Mouse (Mus musculus): ENCODE measurements around the gene Dnajc13.

The Dnajc13 gene

DNA sequence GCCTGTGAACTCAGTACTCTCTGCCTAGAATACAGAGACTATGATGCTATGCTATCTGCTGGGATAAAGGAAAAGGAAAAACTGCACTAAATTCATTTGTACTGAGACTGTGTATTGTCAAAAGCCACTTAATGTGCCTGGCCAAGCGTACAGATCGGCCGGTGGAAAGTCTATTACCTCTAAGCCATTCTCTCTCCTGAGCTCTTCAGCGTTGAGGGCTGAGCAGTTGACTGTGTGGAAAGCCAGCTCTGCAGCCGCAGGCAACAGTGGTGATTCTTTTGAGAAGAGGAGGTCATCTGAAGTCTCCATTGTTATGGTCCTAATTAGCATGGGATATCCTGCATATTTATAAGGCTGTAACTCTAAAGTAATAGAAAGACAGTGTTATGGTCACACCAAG, 80.4 kb downstream of the Dnajc13 start:
- DNase-seq, result no peak

DNA sequence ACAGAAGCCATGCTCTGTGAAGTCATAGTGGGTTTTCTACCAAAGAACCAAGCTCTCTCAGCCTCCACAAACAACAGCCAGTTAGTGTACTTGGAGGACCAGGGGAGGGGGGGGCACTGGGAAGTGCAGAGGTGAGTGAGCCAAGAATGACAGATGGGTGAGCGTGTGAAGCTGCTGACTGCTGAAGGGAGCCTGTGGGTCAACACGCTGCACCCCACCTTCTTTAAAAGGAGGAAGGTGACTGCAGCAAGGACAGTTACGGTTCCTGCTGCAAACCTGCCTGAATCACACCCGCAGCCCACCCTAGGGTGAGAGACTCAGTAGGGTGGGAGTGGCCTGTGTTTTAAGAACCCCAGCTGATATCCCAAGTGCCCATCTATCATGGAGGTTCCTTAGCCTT, 81.1 kb downstream of the Dnajc13 start:
- no peak for DNase-seq

DNA sequence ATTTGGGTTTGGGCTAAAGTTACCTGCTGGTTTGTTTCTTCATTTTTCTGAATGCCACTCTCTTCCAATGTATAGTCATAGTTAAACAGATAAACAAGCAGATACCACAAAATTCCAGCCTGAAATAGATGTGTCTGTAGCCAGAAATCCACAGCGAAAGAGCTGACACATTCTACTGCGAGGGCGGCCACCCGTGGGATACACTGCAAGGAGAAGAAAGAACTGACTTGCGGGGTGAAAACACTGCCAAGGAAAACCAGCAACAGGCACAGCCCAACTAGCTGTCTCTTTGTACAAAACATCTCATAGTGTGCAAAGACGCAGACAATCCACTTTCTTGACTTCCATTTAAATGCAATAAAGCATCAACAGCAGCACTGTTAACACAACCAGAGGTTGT, 82.7 kb downstream of the Dnajc13 start:
- no peak for DNase-seq

GRCm38 (mm10) chr9:104172342-104172741, 90.4 kb downstream of the Dnajc13 start:
- no peak for DNase-seq

DNA sequence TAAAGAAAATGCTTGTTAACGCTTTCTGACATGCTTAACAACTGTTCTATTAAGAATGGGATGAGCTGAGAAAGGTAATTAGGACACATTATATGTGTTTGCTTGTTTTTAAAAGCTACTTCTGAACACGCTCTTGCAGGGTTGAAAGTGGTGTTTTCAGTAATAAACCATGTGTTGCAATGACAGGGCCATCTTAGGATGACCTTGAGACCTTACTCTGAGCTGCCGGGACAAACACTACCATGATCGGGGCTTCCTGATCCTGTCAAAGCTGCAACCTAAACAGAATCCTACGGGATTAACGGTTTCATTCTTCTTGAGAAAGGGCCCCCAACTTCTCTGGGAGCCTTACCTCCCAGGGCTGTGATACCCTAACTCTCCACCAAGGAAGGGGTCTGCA, 91.1 kb downstream of the Dnajc13 start:
- no peak for DNase-seq

GRCm38 (mm10) chr9:104169986-104170385, 92.7 kb downstream of the Dnajc13 start:
- DNase-seq, result no peak

DNA sequence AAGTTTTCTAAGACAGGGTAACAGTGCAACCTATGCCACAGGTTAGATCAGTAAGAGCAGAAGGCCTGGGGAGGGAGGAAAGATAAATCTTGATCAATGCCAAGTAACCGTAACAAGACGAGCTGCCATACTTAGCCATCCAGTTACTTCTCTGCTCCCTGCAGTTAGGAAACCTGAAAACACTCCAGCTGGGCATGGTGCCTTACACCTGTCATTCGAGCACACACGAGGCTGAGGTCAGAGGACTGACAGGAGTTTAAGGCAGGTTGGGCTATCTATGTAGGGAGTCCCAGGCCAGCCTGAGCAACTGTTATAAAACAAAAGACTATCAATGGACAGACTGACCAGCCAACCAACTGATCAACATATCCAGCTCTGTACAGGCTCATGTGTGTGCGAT, 96.8 kb downstream of the Dnajc13 start:
- DNase-seq, result no peak

GRCm38 (mm10) chr9:104164194-104164593, 98.5 kb downstream of the Dnajc13 start:
- no peak for DNase-seq

- DNase-seq, result no peak
Observed at GRCm38 (mm10) chr9:104161117-104161516, 101.6 kb downstream of the Dnajc13 start.

DNA sequence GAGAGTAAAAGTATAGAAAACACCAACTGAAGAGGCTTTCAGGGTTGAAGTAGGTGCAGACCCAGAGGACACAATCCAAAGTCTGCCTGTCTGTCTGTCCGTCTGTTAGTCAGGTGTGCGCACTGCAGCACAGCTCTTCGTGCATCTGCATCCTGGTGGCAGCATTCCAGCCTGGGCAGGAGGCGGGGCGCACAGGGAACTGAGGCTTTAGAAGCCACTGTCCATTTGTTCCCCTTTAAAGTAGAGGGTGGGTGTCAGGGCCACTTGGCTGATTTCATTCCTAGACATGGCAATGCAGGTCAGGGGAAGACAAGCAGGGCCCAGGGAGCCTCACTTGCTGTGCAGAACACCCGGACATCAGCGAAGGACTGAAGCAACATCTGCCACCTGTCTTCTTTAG, 105.4 kb downstream of the Dnajc13 start:
- no peak for DNase-seq

DNA sequence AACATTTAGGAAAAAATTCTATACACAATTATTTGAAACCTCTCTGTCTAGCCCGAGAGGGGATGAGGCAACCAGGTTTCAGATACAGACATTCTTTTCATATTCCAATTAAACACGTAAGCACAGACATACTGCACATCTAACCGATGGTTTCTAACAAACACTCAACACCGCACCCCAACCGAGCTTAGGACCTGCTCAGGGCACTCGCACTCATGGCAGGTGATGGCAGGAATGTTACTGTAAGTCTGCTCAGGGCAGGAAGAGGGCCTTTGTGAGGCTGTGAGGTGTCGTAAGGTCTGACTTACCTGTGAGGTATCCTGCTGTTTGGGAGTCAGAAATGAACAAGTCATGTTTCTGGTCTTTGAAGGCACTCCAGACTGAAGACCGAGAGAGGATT, 106.2 kb downstream of the Dnajc13 start:
- no peak for DNase-seq

- DNase-seq, result no peak
Observed at GRCm38 (mm10) chr9:104155100-104155715, 107.5 kb downstream of the Dnajc13 start.

- DNase-seq, result no peak
Observed at GRCm38 (mm10) chr9:104152121-104152520, 110.6 kb downstream of the Dnajc13 start.

DNA sequence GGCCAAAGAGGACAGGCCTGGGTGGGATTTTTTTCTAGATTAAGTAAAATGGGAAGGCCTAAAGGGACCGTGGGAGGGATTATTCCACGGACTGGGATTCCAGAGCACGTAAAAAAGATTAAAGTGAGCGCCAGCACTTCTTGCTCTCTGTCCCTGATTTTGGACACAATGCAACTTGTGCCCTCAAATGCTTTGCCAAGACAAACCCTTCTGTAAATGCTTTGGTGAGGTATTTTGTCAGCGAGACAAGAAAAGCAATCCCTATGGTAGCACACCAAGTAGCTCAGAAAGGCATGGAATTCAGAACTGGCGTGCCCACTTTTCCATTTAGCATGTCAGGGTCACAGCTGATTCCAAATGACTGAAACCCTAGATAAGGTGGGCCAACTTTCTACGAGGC, 113.8 kb downstream of the Dnajc13 start:
- DNase-seq, result no peak

GRCm38 (mm10) chr9:104146683-104147082, 116.0 kb downstream of the Dnajc13 start:
- no peak for DNase-seq

GRCm38 (mm10) chr9:104144314-104144996, 118.3 kb downstream of the Dnajc13 start:
- no peak for DNase-seq

DNA sequence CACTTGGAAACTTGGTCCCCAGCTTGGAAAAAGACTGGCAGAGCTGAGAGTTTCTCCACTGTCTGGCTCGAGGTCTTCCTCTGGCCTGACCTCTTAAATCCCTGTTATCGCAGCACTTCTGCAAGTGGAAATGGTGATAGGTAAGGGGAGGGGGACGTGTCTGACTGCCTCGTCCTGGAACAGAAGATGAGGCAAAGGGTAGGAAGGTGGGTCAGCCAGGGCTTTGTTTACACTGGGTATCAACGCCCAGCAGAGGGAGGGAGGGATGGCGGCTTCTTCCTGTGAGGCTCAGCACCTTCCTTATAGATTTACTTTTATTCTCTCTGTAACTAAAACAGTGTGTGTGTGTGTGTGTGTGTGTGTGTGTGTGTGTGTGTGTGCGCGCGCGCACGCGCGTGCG, 119.9 kb downstream of the Dnajc13 start:
- no peak for DNase-seq

DNA sequence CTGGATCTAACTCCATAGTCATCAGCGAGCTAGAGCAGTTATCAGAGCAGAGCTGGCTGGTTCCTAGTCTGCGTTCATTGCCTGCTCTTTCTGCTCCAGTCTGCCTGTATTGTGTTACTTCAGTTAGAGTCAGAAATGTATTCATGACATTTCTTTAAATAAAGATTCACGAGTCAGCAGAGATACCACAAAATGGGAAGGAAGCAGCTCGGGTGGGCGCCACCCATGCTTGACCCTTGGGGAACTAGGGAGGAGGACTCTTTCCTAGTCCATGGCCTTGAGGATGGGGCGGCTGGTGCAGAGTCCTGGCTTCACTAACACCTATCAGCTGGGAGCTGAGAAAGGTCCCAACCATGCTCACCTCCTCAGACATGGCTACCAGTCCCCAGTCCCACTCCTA, 122.4 kb downstream of the Dnajc13 start:
- no peak for DNase-seq

DNA sequence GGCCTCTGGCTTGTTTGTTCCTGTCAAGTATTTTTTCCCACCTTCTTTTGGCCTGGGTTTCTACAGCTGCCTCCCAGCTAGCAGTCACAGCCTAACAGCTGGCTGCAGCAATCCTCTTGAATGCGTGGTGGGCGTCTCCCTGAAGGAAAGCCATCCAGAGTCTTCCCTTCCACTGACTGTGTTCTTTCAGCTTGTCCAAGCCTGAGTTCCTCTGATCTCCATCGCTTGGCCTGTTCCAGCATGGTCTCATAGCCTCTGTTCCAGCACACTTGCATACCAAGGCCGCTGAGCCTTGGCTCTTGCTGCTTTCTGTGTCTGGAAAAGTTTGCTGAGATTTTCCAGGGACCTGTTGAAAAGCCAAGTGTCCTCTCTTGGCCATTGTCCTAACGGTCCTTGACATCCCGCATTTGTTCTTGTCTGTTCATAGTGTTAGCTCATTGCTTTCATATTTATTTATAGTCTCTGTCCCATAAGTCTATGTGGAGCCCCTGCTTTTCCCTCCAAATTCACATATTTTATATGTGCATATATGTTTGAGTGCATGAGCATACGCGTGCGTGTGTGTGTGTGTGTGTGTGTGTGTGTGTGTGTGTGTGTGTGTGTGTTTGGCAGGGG, 132.5 kb downstream of the Dnajc13 start:
- peak in 1 of 2 experiments; percentile 6 for DNase-seq

DNA sequence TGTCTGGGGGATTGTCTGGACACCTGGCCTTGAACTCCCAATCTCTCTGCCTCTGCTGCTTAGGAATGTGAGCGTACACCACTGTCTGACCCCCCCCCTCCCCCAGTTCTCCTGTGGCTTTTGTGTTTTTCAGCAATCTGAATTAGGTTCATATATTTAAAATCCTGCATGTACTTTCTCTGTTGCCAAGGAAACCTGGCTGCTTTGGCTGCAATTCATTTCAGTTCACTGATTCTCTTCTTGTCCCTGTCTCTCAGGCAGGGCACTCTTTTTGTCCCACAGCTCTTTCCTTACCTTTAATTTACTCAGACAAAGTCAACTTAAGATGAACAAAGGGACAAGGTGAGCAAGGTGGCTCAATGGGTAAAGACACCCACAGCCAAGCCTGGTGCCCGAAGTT, 134.6 kb downstream of the Dnajc13 start:
- no peak for DNase-seq

DNA sequence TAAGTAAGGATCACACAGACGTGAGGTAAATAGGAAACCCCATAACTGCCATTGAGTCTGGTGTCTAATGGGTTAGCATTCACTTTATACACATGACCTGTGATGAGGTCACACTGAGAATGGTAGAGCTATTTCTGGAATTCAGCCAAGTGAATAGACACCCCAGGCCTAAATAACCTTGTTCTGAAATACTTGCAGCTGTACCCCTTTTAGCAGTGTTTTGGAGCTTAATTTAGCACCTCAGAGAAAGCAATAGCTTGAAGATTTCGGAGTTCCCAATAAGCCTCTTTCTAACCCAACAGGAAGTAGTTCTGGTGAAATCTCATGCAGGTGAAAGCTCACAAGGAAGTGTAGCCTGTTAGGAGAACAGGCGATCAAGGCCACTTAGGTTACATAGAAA, 135.9 kb downstream of the Dnajc13 start, which contains the start of gene Ackr4:
Gene Ackr4 (minus strand): TSS at position 101 of the 400 bp plus-strand sequence.
- no peak for DNase-seq

DNA sequence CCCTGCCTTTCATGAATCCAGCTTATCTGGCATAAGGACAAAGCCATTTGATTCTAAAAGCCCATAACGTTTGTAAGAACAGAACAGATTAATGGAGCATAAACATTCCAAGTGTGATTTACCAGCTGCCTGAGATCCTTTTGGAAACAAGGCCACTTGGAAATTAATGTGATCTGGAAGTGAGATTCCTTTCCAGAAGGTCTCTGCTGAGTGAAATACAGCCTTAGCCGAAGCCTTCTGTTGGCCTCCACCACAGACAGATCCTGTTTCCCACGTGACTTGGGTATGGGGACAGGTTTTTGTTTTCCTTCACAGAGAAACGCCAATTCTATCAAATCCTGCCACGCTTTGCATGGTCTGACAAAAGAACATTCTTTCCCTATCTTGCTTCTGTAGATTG, 139.1 kb downstream of the Dnajc13 start:
- DNase-seq, result no peak

DNA sequence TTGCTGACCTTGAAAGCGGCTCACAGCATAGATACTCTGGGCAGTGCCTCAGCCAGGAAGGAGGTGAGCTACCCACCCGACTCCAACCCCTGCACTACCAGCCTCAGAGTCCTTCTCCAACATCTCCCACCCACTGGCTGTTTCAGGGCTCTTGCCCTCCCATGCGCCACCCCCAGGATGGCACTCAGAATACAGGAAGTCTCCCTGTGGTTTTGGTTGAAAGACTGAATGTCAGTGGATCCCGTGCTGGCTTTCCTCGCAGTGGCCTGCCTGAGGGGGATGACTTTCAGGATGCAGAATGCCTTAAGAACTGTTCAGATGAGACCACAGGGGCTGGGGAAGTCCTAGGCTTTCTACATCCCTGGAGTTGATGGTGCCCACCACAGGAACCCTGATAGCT, 139.6 kb downstream of the Dnajc13 start:
- no peak for DNase-seq

DNA sequence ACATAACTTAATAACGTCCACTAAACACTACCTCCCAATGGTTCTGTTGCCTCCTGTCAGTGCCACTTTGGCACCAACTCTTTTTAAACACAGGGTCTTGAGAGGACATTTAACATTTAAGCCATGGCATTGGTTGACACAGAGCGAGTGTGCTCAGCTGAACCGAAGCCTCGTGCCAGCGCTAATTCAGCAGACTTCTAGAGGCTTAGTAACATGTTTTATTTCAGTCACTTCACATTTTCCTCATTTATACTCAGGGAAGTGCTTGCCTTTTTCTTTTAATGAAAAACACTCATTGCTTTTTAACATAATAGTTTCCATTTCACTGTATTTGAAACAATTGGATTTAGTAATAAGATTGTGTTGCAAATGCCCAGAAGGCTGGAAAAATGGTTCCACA, 153.6 kb downstream of the Dnajc13 start:
- DNase-seq, result no peak
